Mouse (Mus musculus): ENCODE measurements around the gene Sh3bp5. TPM values are rescaled to one million over a fixed set of nuclear protein-coding genes. Genes with fewer than 3 reads are reported as not detected.

The Sh3bp5 gene
- polyA plus RNA-seq, 1 experiment from 2014 or later, result 20.3 TPM

DNA sequence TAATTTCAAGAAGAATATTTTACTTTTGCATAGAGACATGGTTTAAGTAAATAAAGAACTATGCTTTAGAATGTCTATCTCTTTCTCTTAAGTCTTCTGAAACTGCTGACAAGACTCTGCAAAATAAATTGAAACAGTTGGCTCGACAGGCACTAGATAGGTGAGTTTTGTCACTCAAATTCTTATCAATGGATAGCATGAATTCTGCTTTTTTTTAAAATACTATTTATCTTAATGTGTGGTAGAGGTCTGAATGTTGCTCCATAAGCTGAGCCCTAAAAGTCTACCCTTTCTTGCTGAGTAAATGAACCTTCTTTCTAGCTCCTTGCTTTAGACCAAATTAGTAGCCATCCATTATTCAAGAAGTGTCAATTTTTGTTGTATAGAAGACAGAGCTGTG lies 90.5 kb downstream of the Sh3bp5 start:
- no peak for DNase-seq (ENCODE audit: low spot score)

GRCm38 (mm10) chr14:31343241-31343640 lies 92.6 kb downstream of the Sh3bp5 start:
- DNase-seq (ENCODE audit: low spot score), result no peak

GRCm38 (mm10) chr14:31337947-31338346 lies 97.9 kb downstream of the Sh3bp5 start:
- DNase-seq (ENCODE audit: low spot score), result no peak

- peak; percentile 28 for DNase-seq (ENCODE audit: low spot score)
These were observed 98.5 kb downstream of the Sh3bp5 start for GRCm38 (mm10) chr14:31337406-31337805.

DNA sequence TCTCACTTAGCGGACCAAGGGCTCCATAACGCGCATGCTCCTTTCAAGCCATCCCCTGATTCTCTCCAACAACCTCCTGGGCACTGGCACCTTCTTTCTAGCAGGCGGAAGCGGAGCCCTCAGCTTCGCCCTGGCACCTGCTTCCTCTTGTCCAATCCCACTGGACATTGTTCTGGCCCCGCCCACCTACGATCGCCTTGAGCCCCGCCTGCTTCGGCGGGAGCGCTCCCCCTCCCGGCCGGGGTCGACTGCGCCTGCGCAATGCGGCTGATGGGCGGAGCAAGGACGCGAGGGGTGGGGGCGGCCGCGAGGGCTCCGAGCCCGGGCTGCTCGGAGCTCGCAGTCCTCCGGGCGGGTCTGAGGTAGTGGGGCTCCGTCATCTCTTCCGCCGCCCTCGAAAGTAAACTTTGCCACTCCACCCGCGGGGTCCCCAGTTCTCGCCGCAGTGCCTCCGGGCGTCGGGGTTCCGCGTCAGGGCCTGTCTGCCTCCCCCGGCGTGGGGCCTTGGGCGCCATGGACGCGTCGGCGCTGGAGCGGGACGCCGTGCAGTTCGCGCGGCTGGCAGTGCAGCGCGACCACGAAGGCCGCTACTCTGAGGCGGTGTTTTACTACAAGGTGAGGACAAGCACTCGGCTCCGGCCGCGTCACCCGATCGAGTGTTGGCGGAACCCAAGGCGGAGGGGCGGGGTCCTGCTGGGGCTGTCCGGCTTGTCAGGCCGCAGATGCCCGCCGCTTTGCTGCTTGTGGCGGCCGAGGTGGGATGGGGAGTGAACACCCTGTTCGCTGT lies 99.3 kb downstream of the Sh3bp5 start, which contains the start of gene Capn7:
Gene Capn7, plus strand, starts transcription at position 270 of the 787 bp plus-strand sequence.
- peak; percentile 98 for DNase-seq (ENCODE audit: low spot score)

GRCm38 (mm10) chr14:31335765-31336164 lies 100.1 kb downstream of the Sh3bp5 start:
- no peak for DNase-seq (ENCODE audit: low spot score)

DNA sequence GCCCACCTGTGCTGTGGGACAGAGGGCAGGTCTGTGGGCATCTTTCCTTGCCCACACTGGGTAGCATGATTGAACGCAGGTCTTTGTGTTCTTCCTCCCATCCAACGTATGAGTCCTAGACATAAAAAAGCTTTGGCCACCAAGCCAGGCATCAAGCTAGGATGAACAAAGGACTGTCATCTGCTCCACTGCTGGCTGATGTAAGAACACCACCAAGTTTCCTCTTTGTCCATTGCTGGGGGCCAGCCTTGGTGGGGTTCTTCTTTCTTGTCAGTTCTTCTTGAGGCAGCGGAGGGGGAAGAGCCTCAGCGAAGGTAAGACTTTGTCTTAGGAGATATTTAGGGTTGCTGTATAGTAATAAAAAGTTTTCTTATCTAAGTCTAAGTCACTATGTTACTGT lies 104.9 kb downstream of the Sh3bp5 start:
- DNase-seq (ENCODE audit: low spot score), result no peak

DNA sequence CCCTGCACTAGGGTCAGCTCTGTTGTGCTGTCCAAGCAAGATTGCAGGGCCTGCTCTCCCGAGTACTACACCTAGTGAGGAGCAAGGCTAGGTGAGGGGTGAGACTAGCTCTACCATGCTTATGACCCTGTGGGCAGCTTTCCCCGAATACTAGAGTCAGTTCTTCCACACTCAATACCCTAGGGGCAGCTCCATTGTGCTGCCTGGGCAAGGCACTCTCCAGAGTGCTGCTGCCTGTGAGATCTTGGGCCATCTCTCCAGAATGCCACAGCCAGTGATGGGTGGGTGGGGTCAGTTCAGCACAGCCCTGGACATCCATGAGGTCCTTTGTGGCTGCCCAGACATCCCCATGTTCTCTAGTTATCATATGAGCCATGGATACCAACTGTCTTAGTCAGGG lies 106.1 kb downstream of the Sh3bp5 start:
- no peak for DNase-seq (ENCODE audit: low spot score)

DNA sequence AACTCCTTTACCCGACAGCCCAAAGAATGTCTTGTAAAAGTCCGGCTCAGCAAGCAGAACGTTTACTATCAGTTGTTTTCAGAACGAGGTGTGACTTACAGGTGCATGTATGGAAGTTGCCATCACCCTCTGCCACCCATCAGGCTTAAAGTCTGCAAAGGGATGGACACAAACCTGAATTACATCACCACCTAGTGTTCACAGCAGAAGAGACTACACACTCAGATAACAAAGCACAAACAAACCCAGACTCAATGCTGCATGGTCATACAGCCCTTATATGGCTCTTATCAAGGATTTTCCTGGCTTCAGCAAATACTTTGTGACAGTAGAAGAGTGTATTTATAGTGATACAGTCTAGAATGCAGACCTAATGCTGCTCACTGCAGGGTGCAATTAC lies 108.2 kb downstream of the Sh3bp5 start:
- no peak for DNase-seq (ENCODE audit: low spot score)

DNA sequence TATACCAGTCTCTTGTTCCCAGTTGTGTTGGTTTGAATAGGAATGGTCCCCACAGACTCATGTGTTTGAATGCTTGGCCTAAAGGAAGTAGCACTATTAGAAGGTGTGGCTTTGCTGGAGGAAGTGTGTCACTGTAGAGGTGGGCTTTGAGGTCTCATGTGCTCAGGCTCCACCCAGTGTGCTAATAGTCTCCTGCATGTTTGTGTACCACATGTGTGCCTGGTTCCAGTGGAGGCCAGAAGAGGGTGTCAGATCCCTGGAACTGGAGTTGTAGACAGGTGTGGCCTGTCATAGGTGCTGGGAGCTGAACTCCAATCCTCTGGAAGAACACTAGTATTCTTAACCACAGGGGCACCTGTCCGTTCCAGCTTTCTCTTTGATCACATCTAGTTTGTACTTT lies 108.7 kb downstream of the Sh3bp5 start:
- no peak for DNase-seq (ENCODE audit: low spot score)

DNA sequence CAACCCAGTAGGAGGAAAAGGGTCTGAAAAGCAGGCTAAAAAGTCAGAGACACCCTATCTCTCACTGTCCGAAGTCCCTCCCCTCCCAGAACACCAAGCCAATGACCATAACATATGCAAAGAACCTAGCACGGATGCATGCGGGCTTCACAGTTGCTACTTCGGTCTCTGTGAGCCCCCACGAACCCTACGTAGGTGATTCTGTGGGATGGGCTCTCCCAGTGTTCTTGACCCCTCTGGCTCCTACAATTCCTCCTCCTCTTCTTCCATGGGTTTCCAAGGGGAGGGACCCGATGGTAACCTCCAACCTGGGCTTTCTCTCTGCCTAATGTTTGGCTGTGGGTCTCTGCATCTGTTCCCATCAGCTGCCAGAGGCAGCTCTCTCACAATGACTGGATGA lies 109.1 kb downstream of the Sh3bp5 start:
- no peak for DNase-seq (ENCODE audit: low spot score)

DNA sequence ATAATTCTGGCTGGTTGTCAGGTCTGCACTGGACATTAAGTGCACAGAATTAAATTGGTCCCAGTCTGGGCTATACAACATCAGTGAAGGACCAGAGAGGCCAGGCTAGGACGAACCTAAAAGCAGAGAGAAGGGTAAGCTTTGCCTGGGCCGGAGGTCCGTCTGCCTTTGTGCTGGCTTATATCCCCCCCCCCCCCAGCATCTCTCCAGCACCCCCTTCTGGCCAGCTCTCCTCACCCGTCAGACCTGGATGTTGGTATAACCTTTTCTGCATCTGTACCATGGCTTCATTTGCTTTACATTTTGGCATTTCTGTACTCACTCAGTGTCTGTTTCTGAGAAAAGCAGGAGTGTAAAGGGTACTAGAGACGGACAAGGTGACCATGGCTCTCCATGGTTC lies 110.3 kb downstream of the Sh3bp5 start:
- DNase-seq (ENCODE audit: low spot score), result peak; percentile 19

- no peak for DNase-seq (ENCODE audit: low spot score)
These were observed 111.0 kb downstream of the Sh3bp5 start for GRCm38 (mm10) chr14:31324851-31325250.

DNA sequence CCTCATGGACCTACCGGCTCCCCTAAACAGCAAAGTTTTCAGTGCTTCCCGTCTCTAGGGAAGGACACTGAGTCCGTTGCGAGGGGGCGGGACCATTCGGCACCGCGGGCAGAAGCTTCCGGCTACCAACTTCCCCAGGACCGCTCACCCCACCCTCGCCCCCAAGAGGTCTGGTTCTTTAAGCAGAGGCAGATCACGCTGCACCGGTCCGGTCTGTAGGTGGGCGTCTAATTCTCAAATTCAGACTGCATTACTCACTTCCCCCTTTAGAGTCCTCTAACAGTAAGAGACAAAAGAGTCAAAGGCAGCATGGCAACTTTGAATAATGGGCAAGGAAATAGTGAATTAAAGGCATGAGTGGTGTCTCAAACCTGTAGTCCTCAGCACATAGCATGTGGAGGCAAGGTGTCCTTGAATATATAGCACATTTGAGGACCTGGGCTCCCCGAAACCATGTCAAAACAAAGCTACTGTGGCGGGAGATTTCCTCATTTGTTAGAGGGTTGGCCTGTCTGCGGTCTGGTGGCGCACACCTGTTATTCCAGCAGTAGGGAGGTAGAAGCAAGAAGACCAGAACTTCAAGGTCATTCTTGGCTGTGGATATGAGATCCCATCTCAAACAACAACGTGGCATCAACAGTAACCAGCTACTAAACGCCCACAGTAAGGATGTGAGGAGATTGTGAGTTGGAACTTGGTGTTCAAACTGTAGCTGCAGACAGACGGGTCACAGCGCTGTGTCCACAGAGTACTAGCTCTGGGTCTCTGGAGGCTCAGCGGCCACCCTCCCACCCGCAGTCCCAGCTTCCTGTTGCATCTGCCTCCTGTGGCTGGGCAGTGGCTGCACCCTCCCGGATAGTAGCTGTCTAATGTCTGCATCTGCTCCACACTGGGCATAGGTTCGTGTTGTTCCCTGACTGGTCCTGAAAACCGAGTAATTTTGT lies 111.8 kb downstream of the Sh3bp5 start, which contains the start of gene Dnah1:
Gene Dnah1, minus strand, starts transcription at position 48 of the 944 bp plus-strand sequence.
- peak; percentile 29 for DNase-seq (ENCODE audit: low spot score)

DNA sequence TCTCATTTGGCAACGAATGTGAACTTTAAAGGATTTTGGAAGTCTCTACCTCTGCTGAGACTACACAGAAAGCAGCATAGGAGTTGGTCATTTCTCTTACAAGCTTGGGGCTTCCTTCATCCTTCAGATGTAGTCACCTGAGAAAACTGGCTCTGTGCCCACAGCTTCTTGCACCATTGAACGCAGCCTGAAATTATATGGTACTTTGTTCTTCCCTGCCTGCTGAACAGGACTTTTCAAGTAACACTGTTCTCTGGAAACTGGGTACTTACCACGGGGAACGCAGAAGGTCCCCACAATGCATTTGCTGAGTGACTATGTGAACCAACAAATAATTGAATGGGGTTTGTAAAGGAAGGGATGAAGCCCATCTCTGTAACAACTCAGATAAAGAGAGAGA lies 112.7 kb downstream of the Sh3bp5 start:
- DNase-seq (ENCODE audit: low spot score), result no peak

- no peak for DNase-seq (ENCODE audit: low spot score)
These were observed 113.7 kb downstream of the Sh3bp5 start for GRCm38 (mm10) chr14:31322191-31322590.

DNA sequence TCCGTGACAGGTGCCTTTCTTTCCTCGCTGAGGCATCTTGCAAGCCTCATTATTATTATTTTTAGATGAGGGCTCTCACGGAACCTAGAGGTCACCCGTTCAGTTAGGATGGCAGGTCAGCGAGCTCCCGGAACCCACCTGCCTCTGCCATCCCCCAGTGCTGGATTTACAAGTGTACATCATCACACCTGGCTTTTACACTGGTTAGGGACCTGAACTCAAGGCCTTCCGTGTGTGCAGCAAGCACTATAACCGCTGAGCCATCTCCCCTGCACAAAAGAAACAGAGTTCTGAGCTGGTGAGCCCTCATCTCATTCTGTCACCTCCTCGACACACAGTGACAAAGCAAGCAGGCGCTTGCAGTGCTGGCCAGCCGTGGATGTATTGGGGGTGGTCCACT lies 114.7 kb downstream of the Sh3bp5 start:
- no peak for DNase-seq (ENCODE audit: low spot score)

- no peak for DNase-seq (ENCODE audit: low spot score)
These were observed 116.3 kb downstream of the Sh3bp5 start for GRCm38 (mm10) chr14:31319546-31319945.

DNA sequence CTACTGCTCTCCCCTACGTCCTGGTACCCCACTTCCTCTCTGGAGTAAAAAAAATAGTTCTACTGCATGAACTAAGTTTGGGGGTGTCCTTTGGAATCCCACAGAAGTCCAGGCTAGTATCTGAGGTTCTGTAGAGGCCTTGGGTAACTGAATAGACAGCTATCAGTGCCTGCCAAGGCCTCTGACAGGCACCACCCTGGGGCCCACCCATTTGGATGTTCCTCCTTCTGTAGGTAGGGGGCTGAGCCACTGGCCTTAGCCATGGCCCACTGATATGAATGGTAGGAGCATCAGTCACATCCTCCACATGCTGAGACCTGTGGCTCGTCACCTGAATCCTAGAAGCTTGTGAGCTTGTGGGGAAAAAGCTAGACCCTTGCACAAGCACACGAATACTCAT lies 118.1 kb downstream of the Sh3bp5 start:
- no peak for DNase-seq (ENCODE audit: low spot score)

DNA sequence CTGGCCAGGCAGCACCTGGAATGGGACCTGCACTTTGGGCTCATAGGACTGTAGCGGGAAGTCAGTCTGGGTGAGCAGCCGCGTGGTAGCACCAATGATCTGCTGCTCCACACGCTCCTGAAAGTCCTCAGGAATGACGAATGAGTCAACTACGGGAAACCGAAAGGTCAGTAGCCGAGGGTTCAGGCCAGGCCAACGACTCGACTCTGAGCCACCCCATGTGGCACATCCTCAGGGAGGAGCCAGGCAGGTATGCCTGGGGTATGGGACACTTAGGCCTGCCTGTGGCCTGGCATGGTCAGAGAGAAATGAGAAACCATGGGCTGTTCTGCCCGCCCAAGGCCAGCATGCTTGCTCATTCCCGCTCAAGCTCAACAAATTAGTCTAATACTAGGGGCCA lies 119.3 kb downstream of the Sh3bp5 start:
- DNase-seq (ENCODE audit: low spot score), result no peak

DNA sequence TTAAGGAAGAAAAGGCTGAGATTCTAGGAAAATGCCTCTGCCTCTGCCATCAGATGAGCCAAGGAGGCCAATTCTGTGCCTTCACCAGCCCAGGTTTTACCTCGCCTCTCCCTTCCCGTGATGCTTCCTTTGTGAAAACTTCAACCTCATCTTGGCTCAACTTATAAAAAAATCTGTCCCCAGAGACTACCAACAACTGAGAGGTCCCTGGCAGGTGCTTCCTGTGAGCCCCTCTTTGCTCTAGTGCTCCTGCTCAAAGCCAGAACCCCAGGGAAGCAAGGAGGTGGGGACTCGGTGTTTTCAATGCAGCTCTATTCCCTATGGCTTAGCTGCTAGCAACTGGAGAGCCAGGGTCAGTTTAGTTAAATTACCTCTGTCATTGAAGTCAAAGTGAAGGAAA lies 122.7 kb downstream of the Sh3bp5 start:
- no peak for DNase-seq (ENCODE audit: low spot score)
